In the genomic region with DNA sequence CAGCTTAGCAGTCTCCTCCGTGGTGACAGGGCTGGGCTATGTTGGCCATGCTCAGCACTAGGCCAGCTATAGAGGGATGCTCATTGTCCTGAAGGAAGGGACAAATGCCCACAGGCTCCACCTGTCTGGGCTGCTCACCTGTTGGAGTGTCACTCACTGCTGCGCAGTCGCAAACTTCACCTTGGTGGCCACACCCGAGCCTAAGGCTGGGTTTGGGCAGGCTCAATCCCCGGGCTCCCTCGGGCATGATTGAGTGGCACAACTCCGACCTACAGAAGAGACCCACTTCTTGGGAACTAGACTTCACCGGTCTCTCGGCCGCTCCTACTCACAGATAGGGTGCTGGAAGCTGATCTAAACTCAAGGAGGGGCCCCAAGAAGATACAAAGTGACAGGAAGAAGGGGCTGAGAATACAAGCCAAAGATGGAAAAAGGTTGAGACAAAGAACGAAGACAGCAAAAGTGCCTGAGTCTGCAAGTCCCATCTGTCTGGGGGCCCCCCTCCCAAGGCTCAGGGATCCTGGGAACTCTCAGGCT, we compare ENCODE assay signal across 8 mouse cellular contexts. TPM values are rescaled to one million over a fixed set of nuclear protein-coding genes. Genes with fewer than 3 reads are reported as not detected.
DNase-seq lines count a peak whose midpoint lies in the region; ATAC-seq lines count a peak whose summit lies in the region.

No protein-coding gene starts in this region.

- peak overlapping the region; percentile 88 for H3K27ac ChIP-seq in forebrain, embryonic 13.5 days
- peak overlapping the region; percentile 98 for H3K27ac ChIP-seq in limb, embryonic 10.5 days
- H3K27ac ChIP-seq in midbrain, embryonic 14.5 days (replicated peaks; ENCODE audit: low read depth, low read length), result peak overlapping the region; percentile 83

- H3K27me3 ChIP-seq in megakaryocyte, embryonic 14.5 days (replicated peaks), result peaks cover 36% of the 10 kb centered on the region
- no peaks in the 10 kb centered on the region for H3K27me3 ChIP-seq in forebrain, embryonic 13.5 days
- H3K27me3 ChIP-seq in limb, embryonic 10.5 days (ENCODE audit: low read depth, poor library complexity, severe bottlenecking), result no peaks in the 10 kb centered on the region
- H3K27me3 ChIP-seq in midbrain, embryonic 14.5 days (ENCODE audit: control insufficient read depth, insufficient read depth, low read length), result no peaks in the 10 kb centered on the region

- WGBS in forebrain, embryonic 13.5 days, result 6% methylated on average over 11 of the region's 11 CpGs
- 12% methylated on average over 11 of the region's 11 CpGs for WGBS in limb, embryonic 10.5 days
- 6% methylated on average over 11 of the region's 11 CpGs for WGBS in midbrain, embryonic 14.5 days

- no peak for DNase-seq in limb, embryonic 10.5 days (ENCODE audit: low spot score)
- DNase-seq in midbrain, embryonic 14.5 days, result no peak
- DNase-seq in layer of hippocampus, postnatal 36 days, result no peak
- DNase-seq in testis, postnatal 14 days (ENCODE audit: low spot score), result no peak
- DNase-seq in layer of hippocampus, adult 9-10 months (ENCODE audit: low spot score), result no peak

- peak overlapping the region; percentile 87 for H3K4me2 ChIP-seq in forebrain, embryonic 13.5 days
- H3K4me2 ChIP-seq in midbrain, embryonic 14.5 days (ENCODE audit: low read length), result peak overlapping the region; percentile 92

- H3K36me3 ChIP-seq in megakaryocyte, embryonic 14.5 days (replicated peaks; ENCODE audit: low read length), result peaks cover 37% of the 10 kb centered on the region
- peaks cover 37% of the 10 kb centered on the region for H3K36me3 ChIP-seq in forebrain, embryonic 13.5 days (ENCODE audit: poor library complexity, severe bottlenecking)
- peaks cover 44% of the 10 kb centered on the region for H3K36me3 ChIP-seq in limb, embryonic 10.5 days
- peaks cover 26% of the 10 kb centered on the region for H3K36me3 ChIP-seq in midbrain, embryonic 14.5 days (ENCODE audit: control insufficient read depth, insufficient read depth, low read length)

- ATAC-seq in megakaryocyte, adult 5-6 weeks (ENCODE audit: poor library complexity, severe bottlenecking), result no peak
- no peak for ATAC-seq in forebrain, embryonic 13.5 days
- ATAC-seq in midbrain, embryonic 14.5 days (ENCODE audit: low FRiP score, low TSS enrichment), result no peak

- no peaks in the 10 kb centered on the region for H3K9me3 ChIP-seq in megakaryocyte, embryonic 14.5 days
- no peaks in the 10 kb centered on the region for H3K9me3 ChIP-seq in forebrain, embryonic 13.5 days (replicated peaks)
- H3K9me3 ChIP-seq in limb, embryonic 10.5 days (replicated peaks), result no peaks in the 10 kb centered on the region
- H3K9me3 ChIP-seq in midbrain, embryonic 14.5 days (ENCODE audit: control insufficient read depth, low read length), result no peaks in the 10 kb centered on the region

- H3K9ac ChIP-seq in forebrain, embryonic 13.5 days, result peak overlapping the region; percentile 88
- peak overlapping the region; percentile 69 for H3K9ac ChIP-seq in midbrain, embryonic 14.5 days (replicated peaks; ENCODE audit: low read length)

- H3K4me3 ChIP-seq in megakaryocyte, embryonic 14.5 days (replicated peaks), result peak overlapping the region; percentile 94
- H3K4me3 ChIP-seq in forebrain, embryonic 13.5 days, result peak overlapping the region; percentile 81
- peak overlapping the region; percentile 82 for H3K4me3 ChIP-seq in limb, embryonic 10.5 days
- peak overlapping the region; percentile 73 for H3K4me3 ChIP-seq in midbrain, embryonic 14.5 days (replicated peaks; ENCODE audit: low read depth, low read length)

- peaks cover 61% of the 10 kb centered on the region for H3K4me1 ChIP-seq in megakaryocyte, embryonic 14.5 days
- peaks cover 37% of the 10 kb centered on the region for H3K4me1 ChIP-seq in forebrain, embryonic 13.5 days
- peaks cover 44% of the 10 kb centered on the region for H3K4me1 ChIP-seq in limb, embryonic 10.5 days
- H3K4me1 ChIP-seq in midbrain, embryonic 14.5 days (ENCODE audit: control insufficient read depth, insufficient read depth, low read length), result peaks cover 21% of the 10 kb centered on the region

RNA-seq across cellular contexts. Expression of a gene that starts 1.4 kb away (rescaled TPM):
- polyA plus RNA-seq in megakaryocyte, embryonic 14.5 days (2012; ENCODE audit: insufficient read depth, low replicate concordance), result 13.5 and 26.9 TPM in 2 replicates
- 11.5 and 15.2 TPM in 2 replicates for total RNA-seq in megakaryocyte, adult 5-6 weeks (2015)
- total RNA-seq in megakaryocyte, adult 5-6 weeks (2017), result 6.1 and 6.3 TPM in 2 replicates
- 43.1 and 50.0 TPM in 2 replicates for polyA plus RNA-seq in forebrain, embryonic 13.5 days (2015; fragmentation: Nextera tagmentation; extraction: Ambion mirVana)
- polyA plus RNA-seq in limb, embryonic 10.5 days (2016; fragmentation: Nextera tagmentation; extraction: Ambion mirVana), result 90.5 and 118 TPM in 2 replicates
- polyA plus RNA-seq in midbrain, embryonic 14.5 days (2014; fragmentation: Nextera tagmentation; extraction: Ambion mirVana), result 17.7 and 22.9 TPM in 2 replicates
- total RNA-seq in layer of hippocampus, postnatal 36 days (2021), result 1 to 10 TPM; 5.5 to 7.4 TPM

RNA-seq across cellular contexts. Expression of a gene that starts 9.0 kb away (rescaled TPM):
- polyA plus RNA-seq in megakaryocyte, embryonic 14.5 days (2012; ENCODE audit: insufficient read depth, low replicate concordance), result 159 and 225 TPM in 2 replicates
- 350 and 368 TPM in 2 replicates for total RNA-seq in megakaryocyte, adult 5-6 weeks (2015)
- total RNA-seq in megakaryocyte, adult 5-6 weeks (2017), result 118 and 143 TPM in 2 replicates
- polyA plus RNA-seq in forebrain, embryonic 13.5 days (2015; fragmentation: Nextera tagmentation; extraction: Ambion mirVana), result 4.5 and 4.8 TPM in 2 replicates
- polyA plus RNA-seq in limb, embryonic 10.5 days (2016; fragmentation: Nextera tagmentation; extraction: Ambion mirVana), result 7.5 and 7.9 TPM in 2 replicates
- polyA plus RNA-seq in midbrain, embryonic 14.5 days (2014; fragmentation: Nextera tagmentation; extraction: Ambion mirVana), result 1.8 and 3.4 TPM in 2 replicates
- 1 to 10 TPM; 3.1 to 3.9 TPM for total RNA-seq in layer of hippocampus, postnatal 36 days (2021)

RNA-seq across cellular contexts. Expression of a gene that starts 20.6 kb away (rescaled TPM):
- polyA plus RNA-seq in megakaryocyte, embryonic 14.5 days (2012; ENCODE audit: insufficient read depth, low replicate concordance), result 495 and 2,789 TPM in 2 replicates
- 2,258 and 2,353 TPM in 2 replicates for total RNA-seq in megakaryocyte, adult 5-6 weeks (2015)
- total RNA-seq in megakaryocyte, adult 5-6 weeks (2017), result 250 and 448 TPM in 2 replicates
- polyA plus RNA-seq in forebrain, embryonic 13.5 days (2015; fragmentation: Nextera tagmentation; extraction: Ambion mirVana), result 644 and 704 TPM in 2 replicates
- 972 and 1,174 TPM in 2 replicates for polyA plus RNA-seq in limb, embryonic 10.5 days (2016; fragmentation: Nextera tagmentation; extraction: Ambion mirVana)
- 580 and 617 TPM in 2 replicates for polyA plus RNA-seq in midbrain, embryonic 14.5 days (2014; fragmentation: Nextera tagmentation; extraction: Ambion mirVana)
- 100 to 1,000 TPM; 454 to 471 TPM for total RNA-seq in layer of hippocampus, postnatal 36 days (2021)

RNA-seq across cellular contexts. Expression of a gene that starts 21.5 kb away (rescaled TPM):
- 15.2 and 24.0 TPM in 2 replicates for polyA plus RNA-seq in megakaryocyte, embryonic 14.5 days (2012; ENCODE audit: insufficient read depth, low replicate concordance)
- total RNA-seq in megakaryocyte, adult 5-6 weeks (2015), result 14.7 and 15.4 TPM in 2 replicates
- total RNA-seq in megakaryocyte, adult 5-6 weeks (2017), result 9.0 and 9.4 TPM in 2 replicates
- 49.3 and 51.5 TPM in 2 replicates for polyA plus RNA-seq in forebrain, embryonic 13.5 days (2015; fragmentation: Nextera tagmentation; extraction: Ambion mirVana)
- 65.1 and 67.0 TPM in 2 replicates for polyA plus RNA-seq in limb, embryonic 10.5 days (2016; fragmentation: Nextera tagmentation; extraction: Ambion mirVana)
- polyA plus RNA-seq in midbrain, embryonic 14.5 days (2014; fragmentation: Nextera tagmentation; extraction: Ambion mirVana), result 38.3 and 47.9 TPM in 2 replicates
- total RNA-seq in layer of hippocampus, postnatal 36 days (2021), result 10 to 100 TPM; 18.3 to 19.6 TPM

RNA-seq across cellular contexts. Expression of a gene that starts 21.7 kb away (rescaled TPM):
- polyA plus RNA-seq in megakaryocyte, embryonic 14.5 days (2012; ENCODE audit: insufficient read depth, low replicate concordance), result 38.6 and 78.0 TPM in 2 replicates
- 42.1 and 46.8 TPM in 2 replicates for total RNA-seq in megakaryocyte, adult 5-6 weeks (2015)
- total RNA-seq in megakaryocyte, adult 5-6 weeks (2017), result 129 and 153 TPM in 2 replicates
- polyA plus RNA-seq in forebrain, embryonic 13.5 days (2015; fragmentation: Nextera tagmentation; extraction: Ambion mirVana), result 95.4 and 97.1 TPM in 2 replicates
- polyA plus RNA-seq in limb, embryonic 10.5 days (2016; fragmentation: Nextera tagmentation; extraction: Ambion mirVana), result 81.3 and 91.5 TPM in 2 replicates
- 78.0 and 81.9 TPM in 2 replicates for polyA plus RNA-seq in midbrain, embryonic 14.5 days (2014; fragmentation: Nextera tagmentation; extraction: Ambion mirVana)
- 10 to 100 TPM; 68.9 to 70.1 TPM for total RNA-seq in layer of hippocampus, postnatal 36 days (2021)

Comparison
In these comparisons a context has a peak if more than half of its experiments do, and no peak if none do; other contexts are left out.
1. RNA of a gene that starts 9.0 kb away (polyA plus RNA-seq): 159 to 225 TPM in megakaryocyte, embryonic 14.5 days; 7.5 to 7.9 TPM in limb, embryonic 10.5 days, 4.5 to 4.8 TPM in forebrain, embryonic 13.5 days and 1.8 to 3.4 TPM in midbrain, embryonic 14.5 days; every median in the first group is over 10 times any median in the second.
2. Peak in every context shown above with its lines, with median percentiles within 50 percentile points of each other: H3K4me3 ChIP-seq and H3K27ac ChIP-seq.